Mouse (Mus musculus): ENCODE data around the gene Smyd1.

The Smyd1 gene

GRCm38 (mm10) chr6:71189578-71189977 lies 132.5 kb downstream of the Smyd1 start:
- Histone ChIP-seq H3K27me3 (ENCODE audit: control insufficient read depth, insufficient read depth, low read length, poor library complexity, severe bottlenecking) (no peaks in the 10 kb centered on the region), H3K36me3 (ENCODE audit: control insufficient read depth, insufficient read depth, low read length, poor library complexity, severe bottlenecking) (no peaks in the 10 kb centered on the region)
- DNase-seq (ENCODE audit: low read depth, low spot score) = no peak

- Histone ChIP-seq H3K36me3 (ENCODE audit: control insufficient read depth, insufficient read depth, low read length, poor library complexity, severe bottlenecking) (no peaks in the 10 kb centered on the region), H3K27me3 (ENCODE audit: control insufficient read depth, insufficient read depth, low read length, poor library complexity, severe bottlenecking) (no peaks in the 10 kb centered on the region)
- DNase-seq (ENCODE audit: low read depth, low spot score) = no peak
Measured at GRCm38 (mm10) chr6:71184941-71185604, 137.0 kb downstream of the Smyd1 start.

- no peak for DNase-seq (ENCODE audit: low read depth, low spot score)
- Histone ChIP-seq H3K27me3 (ENCODE audit: control insufficient read depth, insufficient read depth, low read length, poor library complexity, severe bottlenecking) (no peaks in the 10 kb centered on the region), H3K36me3 (ENCODE audit: control insufficient read depth, insufficient read depth, low read length, poor library complexity, severe bottlenecking) (no peaks in the 10 kb centered on the region)
Measured at GRCm38 (mm10) chr6:71180596-71180995, 141.4 kb downstream of the Smyd1 start.

- no peaks in the 10 kb centered on the region for H3K36me3 ChIP-seq (ENCODE audit: control insufficient read depth, insufficient read depth, low read length, poor library complexity, severe bottlenecking)
- no peaks in the 10 kb centered on the region for H3K27me3 ChIP-seq (ENCODE audit: control insufficient read depth, insufficient read depth, low read length, poor library complexity, severe bottlenecking)
- DNase-seq (ENCODE audit: low read depth, low spot score) = no peak
Measured at GRCm38 (mm10) chr6:71172812-71173580, 149.0 kb downstream of the Smyd1 start.

- Histone ChIP-seq H3K36me3 (ENCODE audit: control insufficient read depth, insufficient read depth, low read length, poor library complexity, severe bottlenecking) (no peaks in the 10 kb centered on the region), H3K27me3 (ENCODE audit: control insufficient read depth, insufficient read depth, low read length, poor library complexity, severe bottlenecking) (no peaks in the 10 kb centered on the region)
- peak; percentile 54 for DNase-seq (ENCODE audit: low read depth, low spot score)
Measured at GRCm38 (mm10) chr6:71166551-71167169, 155.4 kb downstream of the Smyd1 start.

- DNase-seq (ENCODE audit: low read depth, low spot score) = no peak
- Histone ChIP-seq H3K36me3 (ENCODE audit: control insufficient read depth, insufficient read depth, low read length, poor library complexity, severe bottlenecking) (no peaks in the 10 kb centered on the region), H3K27me3 (ENCODE audit: control insufficient read depth, insufficient read depth, low read length, poor library complexity, severe bottlenecking) (no peaks in the 10 kb centered on the region)
Measured at GRCm38 (mm10) chr6:71164394-71164793, 157.6 kb downstream of the Smyd1 start.
